Mouse (Mus musculus) gastrocnemius, adult 18-20 months (tissue): ENCODE results near the gene Syngr3. TPM values are rescaled to one million over a fixed set of nuclear protein-coding genes. Genes with fewer than 3 reads are reported as not detected.
"Not testable (repeated sequence)": the region's sequence is repeated elsewhere in the genome, so short reads cannot be mapped to it uniquely, and the experiment has no call there.

Experiments used
- DNase-seq: peaks from one replicate; pipeline ENCODE4 v3.0.0; 2021; ENCODE audit warnings: low spot score
- long read RNA-seq, 2 experiments: library from polyadenylated mRNA; stranded (forward); transcript quantifications; one replicate each; pipeline ENCODE4 v2.0.0; 2021
- total RNA-seq, 2 experiments: library from RNA; stranded (reverse); gene quantifications; 2 replicates each; pipeline ENCODE4 v1.2.3; 2021

Gene Syngr3
- total RNA-seq = under 1 TPM in 1 of 2 experiments, not detected in 1; 0.14 TPM
- long read RNA-seq, experiment 1 = 0 reads
- long read RNA-seq, experiment 2 = 0 reads

DNA sequence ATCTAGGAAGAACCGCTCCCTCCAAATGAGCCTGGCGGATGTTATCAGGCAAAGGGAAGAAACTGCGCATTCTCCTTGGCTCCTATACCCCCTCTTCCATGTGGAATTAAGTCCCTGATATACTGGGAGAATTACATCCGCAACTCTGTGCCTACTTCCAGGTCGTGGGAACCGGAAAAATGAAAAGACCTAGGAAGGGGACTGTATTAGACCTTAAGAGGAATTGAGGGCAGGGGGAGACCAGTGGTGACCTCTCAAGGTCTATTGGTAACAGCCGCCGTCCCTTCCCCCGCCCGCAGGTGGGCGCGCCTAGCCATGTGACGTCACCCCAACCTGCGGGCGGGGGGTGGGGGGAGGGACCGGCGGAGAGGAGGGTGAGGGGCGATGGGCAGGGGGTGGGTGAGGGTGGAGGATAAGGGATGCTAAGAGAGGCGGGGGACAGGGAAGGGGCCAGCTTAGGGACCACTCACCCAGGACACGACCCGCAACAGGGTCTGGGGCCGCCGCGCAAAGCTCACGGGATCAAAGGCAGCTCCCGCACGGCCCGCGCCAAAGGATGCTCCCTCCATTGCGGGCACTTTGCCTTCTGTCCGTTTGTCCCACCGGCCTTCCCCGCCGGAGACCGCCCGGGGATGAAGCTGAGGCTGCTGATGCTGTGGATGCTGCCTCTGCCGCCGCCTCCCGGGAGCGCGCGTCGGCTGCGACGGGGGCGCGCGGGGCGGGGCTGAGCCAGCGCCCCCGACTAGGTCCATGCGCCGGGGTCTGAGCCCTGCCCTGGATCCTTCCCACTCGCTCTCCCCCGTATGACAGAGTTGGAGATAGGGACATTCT lies at the start of gene Syngr3:
TSS of gene Syngr3 (minus strand) at position 705 of the 831 bp plus-strand sequence.
- no peak for DNase-seq

DNA sequence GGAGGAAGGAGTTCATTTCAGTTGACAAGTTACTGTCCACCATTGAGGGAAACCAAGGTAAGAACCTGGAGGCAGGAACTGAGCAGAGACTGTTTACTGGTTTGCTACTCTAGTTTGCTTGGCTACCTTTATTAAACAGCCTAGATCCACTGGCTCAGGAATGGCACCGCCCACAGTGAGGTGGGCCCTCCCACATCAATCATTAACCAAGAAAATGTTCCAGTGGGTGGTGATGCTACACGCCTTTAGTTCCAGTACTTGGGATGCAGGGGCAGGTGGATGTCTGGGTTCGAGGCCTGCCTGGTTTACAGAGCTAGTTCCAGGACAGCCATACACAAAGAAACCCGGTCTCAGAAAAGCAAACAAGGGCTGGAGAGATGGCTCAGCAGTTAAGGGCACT lies 48.5 kb upstream of the Syngr3 start:
- no peak for DNase-seq

DNA sequence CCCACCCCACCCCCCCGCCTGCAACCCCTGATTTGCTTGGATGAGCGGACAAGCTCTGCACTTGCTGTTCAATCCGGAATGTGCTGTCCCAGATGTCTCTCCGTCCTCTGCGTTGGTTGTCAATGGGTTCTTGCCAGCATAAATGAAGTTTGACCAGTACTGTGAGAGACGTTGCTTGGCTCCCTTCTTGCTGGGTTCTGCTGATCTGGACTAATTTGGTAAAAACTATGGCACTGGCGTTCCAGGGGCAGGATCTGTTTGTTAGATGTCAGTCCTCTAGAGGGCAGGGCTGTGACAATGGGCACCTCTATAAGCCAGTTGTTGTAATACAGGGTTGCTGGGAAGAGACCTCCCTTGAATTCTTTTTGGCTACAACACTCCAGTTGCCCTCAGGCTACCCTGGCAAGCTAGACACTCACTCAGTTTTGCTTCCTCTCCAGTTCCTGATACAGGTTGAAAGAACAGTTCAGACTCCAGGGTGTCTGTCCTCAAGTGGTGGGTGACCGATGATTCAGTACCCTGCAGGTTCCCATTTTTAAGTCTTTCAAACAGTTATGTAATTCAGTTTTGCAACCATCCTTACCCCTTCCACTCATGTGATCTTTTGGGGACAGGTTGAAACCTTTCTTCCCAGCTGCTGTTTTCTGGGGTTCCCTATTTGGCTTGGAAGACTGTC lies 47.5 kb upstream of the Syngr3 start:
- DNase-seq = no peak

DNA sequence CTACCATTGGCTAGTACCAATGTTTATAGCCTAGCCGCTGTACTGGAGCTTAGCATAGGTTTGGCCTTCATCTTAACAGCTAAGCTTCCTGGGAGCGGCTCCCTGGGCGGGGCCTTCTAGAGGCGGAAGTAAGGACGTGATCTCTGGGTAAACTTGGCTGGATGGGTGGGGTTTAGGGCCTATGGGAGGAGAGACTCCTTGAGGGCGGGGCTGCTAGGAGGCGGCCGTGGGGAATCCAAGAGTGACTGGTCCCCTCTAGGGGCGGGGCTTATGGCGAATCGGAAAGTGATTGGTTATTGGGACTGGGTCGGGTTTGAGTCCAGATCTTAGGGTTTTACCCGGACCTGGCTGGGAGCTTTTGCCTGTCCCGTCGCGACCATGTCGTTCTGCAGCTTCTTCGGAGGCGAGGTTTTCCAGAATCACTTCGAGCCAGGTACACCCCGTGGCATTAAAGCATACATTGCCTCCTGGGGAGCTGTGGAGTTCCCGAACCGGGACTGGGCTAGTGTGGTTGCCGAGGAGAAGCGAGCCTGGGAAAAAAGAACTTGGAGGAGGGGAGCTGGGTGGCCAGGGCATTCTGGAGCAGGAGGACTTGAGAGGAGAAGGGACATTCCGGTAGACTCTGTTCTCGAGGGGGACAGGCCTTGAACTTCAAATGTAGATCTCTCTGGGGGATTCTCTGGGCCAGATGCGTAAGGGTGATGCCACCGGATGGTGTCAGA lies 46.7 kb upstream of the Syngr3 start, which contains the start of gene Msrb1:
TSS of gene Msrb1 (plus strand) at position 313 of the 722 bp plus-strand sequence.
- DNase-seq = peak; percentile 99

DNA sequence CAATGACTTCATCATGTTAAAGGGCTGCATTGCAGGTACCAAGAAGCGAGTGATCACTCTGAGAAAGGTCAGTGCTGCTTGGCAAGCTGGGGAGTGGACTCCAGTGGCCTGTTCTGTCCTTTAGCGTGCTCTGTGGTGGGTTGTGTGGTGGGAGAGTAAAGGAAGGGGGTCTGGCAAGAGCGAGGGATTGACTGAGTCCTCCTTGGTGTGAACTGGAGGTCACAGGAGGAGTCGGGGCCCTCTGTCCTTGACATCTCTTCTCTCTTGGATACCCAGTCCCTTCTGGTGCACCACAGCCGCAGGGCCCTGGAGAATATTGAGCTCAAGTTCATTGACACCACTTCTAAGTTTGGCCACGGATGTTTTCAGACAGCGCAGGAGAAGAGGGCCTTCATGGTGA lies 45.7 kb upstream of the Syngr3 start:
- DNase-seq = no peak

DNA sequence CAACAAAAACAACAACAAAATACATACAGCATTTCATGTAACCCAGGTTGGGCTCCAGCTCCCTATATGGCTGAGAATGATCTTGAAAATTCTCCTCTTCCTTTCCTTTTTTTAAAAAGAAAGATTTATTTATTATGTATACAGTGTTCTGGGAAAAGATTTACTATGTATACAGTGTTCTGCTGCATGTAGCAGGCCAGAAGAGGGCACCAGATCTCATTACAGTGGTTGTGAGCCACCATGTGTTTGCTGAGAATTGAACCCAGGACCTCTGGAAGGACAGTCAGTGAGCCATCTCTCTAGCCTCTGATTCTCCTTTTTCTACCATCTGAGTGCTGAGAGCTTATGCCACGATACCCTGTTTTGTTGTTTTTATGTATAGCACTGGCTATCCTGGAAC lies 44.8 kb upstream of the Syngr3 start:
- DNase-seq = no peak

DNA sequence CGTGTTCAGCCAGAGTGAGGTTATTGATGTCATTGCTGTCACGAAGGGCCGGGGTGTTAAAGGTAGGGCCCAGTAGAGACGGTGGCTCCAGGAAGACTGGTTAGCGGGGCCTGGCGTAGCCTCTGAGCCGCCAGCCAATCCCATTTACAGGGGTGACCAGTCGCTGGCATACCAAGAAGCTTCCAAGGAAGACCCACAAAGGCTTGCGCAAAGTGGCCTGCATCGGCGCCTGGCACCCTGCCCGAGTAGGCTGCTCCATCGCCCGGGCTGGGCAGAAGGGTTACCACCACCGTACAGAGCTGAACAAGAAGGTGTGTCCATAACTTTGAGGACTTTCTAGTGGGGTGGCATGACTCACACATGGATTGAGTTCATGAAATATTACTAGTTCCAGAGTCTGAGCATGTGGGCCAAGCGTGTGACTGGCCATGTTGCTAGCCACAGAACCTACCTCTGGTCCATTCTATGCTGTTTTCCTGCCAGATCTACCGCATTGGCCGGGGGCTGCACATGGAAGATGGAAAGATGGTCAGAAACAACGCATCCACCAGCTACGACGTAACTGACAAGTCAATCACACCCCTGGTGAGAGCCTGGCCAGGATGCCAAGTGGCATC lies 43.8 kb upstream of the Syngr3 start:
- no peak for DNase-seq

DNA sequence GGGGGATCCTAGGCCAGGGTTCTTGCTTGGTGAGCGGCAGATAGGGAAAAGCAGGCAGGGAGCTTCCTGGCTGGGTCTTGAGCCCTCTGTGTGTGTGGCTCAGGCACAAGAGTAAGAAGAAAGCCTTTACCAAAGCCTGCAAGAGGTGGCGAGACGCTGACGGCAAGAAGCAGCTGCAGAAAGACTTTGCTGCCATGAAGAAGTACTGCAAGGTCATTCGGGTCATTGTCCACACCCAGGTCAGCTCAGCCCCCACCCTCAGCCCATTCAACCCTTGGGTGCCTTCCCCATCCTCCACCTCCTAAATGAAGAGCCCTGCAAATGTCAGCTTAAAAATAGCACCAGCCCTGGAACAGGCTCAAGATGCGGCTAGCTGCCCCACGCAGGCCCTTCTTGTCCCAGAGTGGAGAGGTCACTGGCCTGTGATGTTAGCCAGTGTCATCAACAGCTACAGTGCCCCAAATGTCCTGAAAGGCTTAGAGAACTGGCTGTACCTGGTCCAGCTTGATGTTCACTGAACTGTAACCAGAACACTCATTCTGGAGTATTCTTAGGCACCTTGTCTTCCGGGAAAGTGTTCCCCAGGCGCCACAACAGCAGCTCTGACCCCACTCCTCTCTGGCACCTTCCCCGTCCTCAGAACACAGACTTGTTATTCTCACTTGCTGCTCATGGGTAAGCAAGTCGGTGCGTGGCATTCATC lies 42.6 kb upstream of the Syngr3 start:
- DNase-seq = peak; percentile 89

DNA sequence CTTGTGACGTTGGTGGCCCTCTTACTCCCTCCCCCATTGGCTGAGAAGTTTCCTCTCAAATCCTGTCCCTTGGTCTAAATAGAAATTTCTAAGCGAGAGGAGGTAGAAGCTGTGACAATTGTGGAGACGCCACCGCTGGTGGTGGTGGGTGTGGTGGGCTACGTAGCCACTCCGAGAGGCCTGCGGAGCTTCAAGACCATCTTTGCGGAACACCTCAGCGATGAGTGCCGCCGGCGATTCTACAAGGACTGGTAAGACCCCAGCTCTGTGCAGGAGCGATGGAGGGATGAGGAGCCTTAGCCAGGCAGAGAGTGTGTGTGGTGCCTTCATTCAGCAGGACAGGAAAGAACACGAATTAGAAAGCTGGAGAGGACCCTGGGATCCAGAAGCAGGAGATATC lies 41.0 kb upstream of the Syngr3 start:
- no peak for DNase-seq

DNA sequence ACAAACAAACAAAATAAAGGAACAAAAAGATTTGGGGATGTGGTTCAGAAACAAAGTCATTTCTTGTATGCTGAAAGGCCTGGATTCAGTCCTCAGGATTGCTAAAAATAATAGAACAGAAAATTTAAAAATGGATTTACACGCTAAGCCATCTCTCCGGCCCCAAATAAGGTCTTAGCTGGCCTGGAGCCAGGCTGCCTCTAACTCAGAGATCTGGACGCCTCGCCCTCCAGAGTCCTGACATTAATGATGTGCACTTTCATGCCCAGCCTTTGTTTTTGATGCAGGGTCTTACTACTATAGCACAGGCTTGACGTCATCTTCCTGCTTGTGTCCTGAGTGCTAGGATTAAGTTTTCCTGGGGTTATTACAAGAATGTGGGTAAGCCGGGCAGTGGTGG lies 39.3 kb upstream of the Syngr3 start:
- DNase-seq = peak; percentile 55

DNA sequence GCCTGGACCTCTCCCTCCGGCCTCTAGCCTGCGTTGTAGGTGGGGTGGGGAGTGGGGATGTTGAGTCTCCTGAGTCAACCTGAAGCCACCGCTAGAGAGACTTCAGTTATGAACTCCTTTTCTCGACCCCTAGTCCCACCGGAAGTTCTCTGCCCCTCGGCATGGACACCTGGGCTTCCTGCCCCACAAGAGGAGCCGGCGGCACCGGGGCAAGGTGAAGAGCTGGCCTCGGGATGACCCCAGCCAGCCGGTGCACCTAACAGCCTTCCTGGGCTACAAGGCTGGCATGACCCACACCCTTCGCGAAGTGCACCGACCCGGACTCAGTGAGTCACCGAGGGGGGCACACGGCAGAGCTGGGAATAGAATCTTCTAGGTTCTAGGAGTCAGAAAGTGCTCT lies 38.4 kb upstream of the Syngr3 start:
- no peak for DNase-seq

DNA sequence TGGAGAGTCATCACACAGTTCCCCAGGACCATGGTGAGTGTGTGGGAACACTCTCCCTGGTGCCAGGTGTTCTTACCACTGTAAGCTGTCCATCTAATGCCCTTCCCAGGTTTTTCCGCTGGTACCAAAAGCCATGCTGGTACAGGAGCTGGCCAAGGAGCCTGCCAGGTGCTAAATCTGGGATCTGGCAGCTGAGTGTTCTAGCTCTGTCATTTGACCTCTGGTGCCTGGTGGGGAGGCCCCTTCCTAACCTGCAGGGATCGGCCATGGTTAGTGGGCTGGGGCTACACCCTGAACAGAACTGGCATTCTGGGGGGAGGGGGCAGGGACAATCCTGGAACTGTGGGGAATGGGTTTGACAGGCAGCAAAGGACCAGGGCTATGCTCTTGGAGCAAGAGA lies 37.9 kb upstream of the Syngr3 start, which contains the start of gene Rpl3l:
TSS of gene Rpl3l (plus strand) at position 203 of the 400 bp plus-strand sequence.
- peak; percentile 85 for DNase-seq

DNA sequence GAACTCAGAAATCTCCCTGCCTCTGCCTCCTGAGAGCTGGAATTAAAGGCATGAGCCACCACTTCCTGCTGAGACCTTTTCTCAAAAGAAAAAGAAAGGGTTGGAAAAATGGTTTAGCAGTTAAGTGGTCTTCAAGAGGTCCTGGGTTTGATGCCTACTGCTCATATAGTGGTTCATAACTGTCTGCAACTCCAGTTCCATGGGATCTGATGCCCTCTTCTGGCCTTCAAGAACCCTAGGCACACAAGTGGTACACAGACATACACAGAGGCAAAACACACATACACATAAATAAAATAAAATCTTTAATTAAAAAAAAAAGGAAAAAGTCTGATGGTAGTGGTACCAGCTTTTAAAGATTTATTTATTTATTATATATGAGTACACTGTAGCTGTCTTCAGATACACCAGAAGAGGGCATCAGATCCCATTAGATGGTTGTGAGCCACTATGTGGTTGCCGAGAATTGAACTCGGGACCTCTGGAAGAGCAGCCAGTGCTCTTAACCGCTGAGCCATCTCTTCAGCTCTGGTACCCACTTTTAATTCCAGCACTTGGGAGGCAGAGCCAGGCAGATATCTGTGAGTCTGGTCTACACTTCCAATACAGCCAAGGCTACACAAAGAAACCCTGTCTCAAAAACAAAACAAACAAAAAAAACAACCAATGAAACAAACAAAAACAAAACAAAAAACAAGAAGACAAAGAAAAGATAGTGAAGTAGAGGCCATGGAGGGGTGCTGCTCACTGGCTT lies 36.1 kb upstream of the Syngr3 start:
- no peak for DNase-seq

DNA sequence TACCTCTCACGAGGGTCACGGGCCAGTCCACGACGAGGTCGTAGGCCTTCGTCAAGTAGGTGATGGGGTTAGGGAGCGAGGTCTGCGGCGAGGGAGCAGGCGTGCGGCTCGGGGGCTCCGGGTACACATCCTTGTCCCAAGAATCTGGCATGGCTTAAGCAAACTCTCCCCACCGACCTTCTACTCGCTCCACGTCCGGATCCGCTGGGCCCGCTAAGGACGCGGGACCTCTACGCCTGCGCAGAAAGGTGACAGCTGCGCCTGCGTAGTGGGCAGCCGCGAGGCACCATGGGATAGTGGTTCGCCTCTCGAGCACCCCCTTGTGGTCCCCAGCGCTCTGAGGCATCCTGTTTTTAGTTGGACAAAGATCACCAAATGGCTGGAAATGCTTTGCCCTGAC lies 34.4 kb upstream of the Syngr3 start, which contains the start of gene Ndufb10:
TSS of gene Ndufb10 (minus strand) at position 295 of the 400 bp plus-strand sequence.
- DNase-seq = peak; percentile 96

DNA sequence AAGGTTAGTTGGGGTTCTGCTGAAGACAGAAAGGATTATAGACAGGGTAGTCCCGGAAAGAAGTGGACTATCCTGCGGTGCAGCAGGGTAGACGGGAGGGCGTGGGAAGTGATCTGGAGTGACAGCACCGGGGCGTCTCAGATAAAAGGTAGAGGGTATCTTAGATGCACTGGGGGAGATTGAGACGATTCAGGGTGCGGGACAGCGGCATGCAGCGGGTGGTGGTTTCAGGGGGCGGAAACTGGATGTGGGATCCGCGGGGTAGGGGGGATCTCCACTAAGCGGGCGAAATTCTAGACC lies 34.1 kb upstream of the Syngr3 start:
- no peak for DNase-seq

DNA sequence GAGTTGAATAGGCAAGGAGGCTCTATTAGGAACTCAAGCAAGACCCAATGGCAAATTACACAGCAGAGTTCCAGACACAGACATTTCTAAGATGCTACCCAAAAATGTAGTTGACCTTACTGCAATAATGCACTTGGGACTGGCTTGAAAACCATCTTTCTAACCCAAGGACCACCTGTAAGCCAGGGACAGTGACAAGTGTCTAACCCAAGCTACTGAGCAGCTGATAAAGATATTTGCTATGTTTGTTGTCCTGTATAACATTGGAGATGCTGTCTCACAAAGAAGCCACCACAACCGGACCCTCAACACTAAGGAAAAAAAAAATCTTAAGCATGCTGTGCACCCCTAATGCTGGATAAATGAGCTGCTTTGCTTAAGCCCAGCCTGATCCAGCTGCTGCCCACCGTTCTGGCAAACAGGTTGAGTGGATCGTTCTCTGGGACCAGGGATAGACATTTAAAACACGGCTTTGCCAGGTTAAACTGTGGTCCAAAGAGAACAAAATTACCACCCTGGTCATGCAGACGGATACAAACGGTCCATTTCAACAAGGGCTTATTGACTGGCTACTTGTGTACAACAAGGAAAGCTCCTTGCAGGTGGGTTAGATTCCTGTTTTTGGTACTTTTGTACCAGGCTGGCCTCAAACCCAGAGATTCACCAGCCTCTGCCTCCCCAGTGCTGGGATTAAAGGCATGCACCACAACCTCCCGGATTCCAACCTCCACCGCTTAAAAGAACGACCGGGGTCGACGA lies 33.5 kb upstream of the Syngr3 start:
- no peak for DNase-seq

DNA sequence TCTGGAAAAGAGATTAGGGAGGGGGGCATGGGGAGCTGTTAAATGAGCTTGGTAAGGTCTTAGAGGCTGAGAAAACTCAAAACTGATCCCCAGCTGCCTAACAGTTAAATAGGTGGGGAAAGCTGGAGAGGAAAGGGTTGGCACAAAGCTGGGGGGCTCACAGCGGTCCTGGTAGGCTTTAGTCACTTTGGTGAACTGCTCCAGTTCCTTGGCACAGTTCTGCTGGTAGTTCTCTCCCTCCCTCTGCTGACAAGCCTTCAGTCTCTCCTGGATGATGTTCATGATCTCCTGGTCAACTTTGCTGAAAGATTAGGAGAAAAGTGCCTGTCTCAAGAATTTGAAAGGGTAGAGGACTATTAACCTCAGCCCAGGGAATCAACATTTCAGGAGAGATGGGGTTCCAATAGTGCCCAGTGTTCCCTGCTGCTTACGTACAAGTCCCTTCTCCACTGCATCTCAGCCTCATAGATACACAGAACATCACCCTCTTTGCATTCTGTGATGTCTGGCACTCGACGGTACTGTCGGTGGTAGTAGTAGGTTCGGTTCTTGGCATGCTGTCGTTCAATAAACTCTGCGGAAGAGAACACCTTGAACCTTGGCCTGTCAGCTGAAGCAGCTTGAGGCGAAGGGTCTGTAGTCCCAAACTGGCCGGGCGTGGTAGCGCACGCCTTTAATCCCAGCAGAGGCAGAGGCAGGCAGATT lies 32.6 kb upstream of the Syngr3 start:
- no peak for DNase-seq

DNA sequence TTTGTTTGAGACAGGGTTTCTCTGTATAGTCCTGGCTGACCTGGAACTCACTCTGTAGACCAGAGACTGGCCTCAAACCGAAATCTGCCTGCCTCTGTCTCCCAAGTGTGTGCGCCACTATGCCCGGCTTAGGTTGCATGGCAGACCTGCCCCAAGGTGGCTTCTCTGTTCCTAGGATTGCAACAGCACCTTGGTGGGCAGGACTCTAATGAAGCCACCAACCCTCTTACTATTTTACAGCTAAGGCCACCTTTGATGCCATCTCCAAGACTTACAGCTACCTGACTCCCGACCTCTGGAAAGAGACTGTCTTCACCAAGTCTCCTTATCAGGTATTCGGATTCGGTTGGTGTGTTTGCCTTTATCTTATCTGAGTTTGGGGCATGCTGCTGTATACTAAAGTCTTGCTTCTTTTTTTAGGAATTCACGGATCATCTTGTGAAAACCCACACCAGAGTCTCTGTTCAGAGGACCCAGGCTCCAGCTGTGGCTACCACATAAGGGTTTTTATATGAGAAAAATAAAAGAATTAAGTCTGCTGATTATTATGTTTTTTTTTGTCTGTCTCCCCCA lies 31.7 kb upstream of the Syngr3 start:
- not testable (repeated sequence) for DNase-seq
